Mouse (Mus musculus) C2C12 (cell line): Measurements from ENCODE around the gene Slc41a2. TPM values are rescaled to one million over a fixed set of nuclear protein-coding genes. Genes with fewer than 3 reads are reported as not detected.

ENCODE experiments used
- H3K27me3 ChIP-seq: one replicate; pipeline ENCODE4 v1.6.1; 2011; ENCODE audit not compliant: control insufficient read depth, insufficient read depth, insufficient read length
- H3K36me3 ChIP-seq: one replicate; pipeline ENCODE4 v1.6.1; 2011; ENCODE audit not compliant: control insufficient read depth, insufficient read depth
- H3K4me3 ChIP-seq: one replicate; pipeline ENCODE4 v1.5.1; 2011; ENCODE audit warnings: mild to moderate bottlenecking, control low read depth; ENCODE audit not compliant: poor library complexity, insufficient read depth, severe bottlenecking
- H3K79me2 ChIP-seq: one replicate; pipeline ENCODE4 v1.6.1; 2011; ENCODE audit not compliant: control insufficient read depth, insufficient read depth
- H3K79me3 ChIP-seq: one replicate; pipeline ENCODE4 v1.6.1; 2011; ENCODE audit warnings: low read depth, control low read depth
- H3ac ChIP-seq: one replicate; pipeline ENCODE3; 2011; ENCODE audit warnings: low read depth; ENCODE audit not compliant: control insufficient read depth, insufficient read length
- CEBPB ChIP-seq: IDR thresholded peaks from one replicate; pipeline ENCODE4 v1.6.1; 2011; ENCODE audit warnings: low read depth, mild to moderate bottlenecking, control low read depth, moderate library complexity
- CTCF ChIP-seq: IDR thresholded peaks from one replicate; pipeline ENCODE4 v1.5.1; 2011; ENCODE audit not compliant: control insufficient read depth, insufficient read depth, insufficient read length
- FOSL1 ChIP-seq: IDR thresholded peaks from one replicate; pipeline ENCODE4 v1.8.0; 2011; ENCODE audit warnings: mild to moderate bottlenecking, low read length; ENCODE audit not compliant: poor library complexity, insufficient read depth, severe bottlenecking
- MAX ChIP-seq: IDR thresholded peaks from one replicate; pipeline ENCODE4 v1.6.1; 2011; ENCODE audit warnings: mild to moderate bottlenecking, control low read depth
- MYOD1 ChIP-seq: IDR thresholded peaks from one replicate; pipeline ENCODE4 v1.6.1; 2011; ENCODE audit warnings: low read depth; ENCODE audit not compliant: control insufficient read depth, insufficient read length
- MYOG ChIP-seq: IDR thresholded peaks from one replicate; pipeline ENCODE4 v1.6.1; 2011; ENCODE audit not compliant: control insufficient read depth, insufficient read length; ENCODE audit errors: extremely low read depth
- USF1 ChIP-seq: IDR thresholded peaks from one replicate; pipeline ENCODE4 v1.6.1; 2011; ENCODE audit warnings: low read depth, mild to moderate bottlenecking, control low read depth, moderate library complexity
- polyA plus RNA-seq: library from polyadenylated mRNA; unstranded; fragments of >200 nt; fragmentation: generic; extraction: Trizol; gene quantifications from one replicate; pipeline ENCODE4 v1.2.1, GENCODE M21; 2012; ENCODE audit warnings: missing spikeins

Slc41a2 gene
- polyA plus RNA-seq, 1 experiment, result 6.5 TPM

DNA sequence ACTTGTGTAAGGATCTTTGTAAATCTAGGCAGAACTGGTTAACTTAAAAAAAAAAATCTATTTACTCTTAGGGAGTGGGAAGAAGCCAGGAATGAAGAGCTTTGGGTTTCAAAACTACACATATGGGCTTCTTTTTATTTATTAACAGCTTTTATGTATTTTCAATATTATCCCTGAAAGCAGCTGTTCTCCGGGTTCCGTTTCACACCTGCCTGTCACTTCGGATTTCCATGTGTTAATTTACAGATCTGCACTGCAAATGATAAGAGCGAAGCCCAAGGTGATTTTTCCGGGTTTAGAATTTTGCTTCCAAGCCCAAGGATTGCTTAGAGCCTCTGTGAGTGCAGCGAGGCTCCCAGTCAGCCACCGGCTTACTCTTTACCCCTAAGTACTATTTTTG lies 129.2 kb downstream of the Slc41a2 start:
- H3K27me3 ChIP-seq, result no peaks in the 10 kb centered on the region
- no peak overlapping the region for H3ac ChIP-seq
- no peaks in the 10 kb centered on the region for H3K79me3 ChIP-seq
- H3K4me3 ChIP-seq, result no peak overlapping the region
- TF ChIP-seq MYOD1 (no peak), USF1 (no peak), CEBPB (no peak), FOSL1 (no peak), MAX (no peak), MYOG (no peak), CTCF (no peak)
- no peaks in the 10 kb centered on the region for H3K79me2 ChIP-seq
- no peaks in the 10 kb centered on the region for H3K36me3 ChIP-seq

DNA sequence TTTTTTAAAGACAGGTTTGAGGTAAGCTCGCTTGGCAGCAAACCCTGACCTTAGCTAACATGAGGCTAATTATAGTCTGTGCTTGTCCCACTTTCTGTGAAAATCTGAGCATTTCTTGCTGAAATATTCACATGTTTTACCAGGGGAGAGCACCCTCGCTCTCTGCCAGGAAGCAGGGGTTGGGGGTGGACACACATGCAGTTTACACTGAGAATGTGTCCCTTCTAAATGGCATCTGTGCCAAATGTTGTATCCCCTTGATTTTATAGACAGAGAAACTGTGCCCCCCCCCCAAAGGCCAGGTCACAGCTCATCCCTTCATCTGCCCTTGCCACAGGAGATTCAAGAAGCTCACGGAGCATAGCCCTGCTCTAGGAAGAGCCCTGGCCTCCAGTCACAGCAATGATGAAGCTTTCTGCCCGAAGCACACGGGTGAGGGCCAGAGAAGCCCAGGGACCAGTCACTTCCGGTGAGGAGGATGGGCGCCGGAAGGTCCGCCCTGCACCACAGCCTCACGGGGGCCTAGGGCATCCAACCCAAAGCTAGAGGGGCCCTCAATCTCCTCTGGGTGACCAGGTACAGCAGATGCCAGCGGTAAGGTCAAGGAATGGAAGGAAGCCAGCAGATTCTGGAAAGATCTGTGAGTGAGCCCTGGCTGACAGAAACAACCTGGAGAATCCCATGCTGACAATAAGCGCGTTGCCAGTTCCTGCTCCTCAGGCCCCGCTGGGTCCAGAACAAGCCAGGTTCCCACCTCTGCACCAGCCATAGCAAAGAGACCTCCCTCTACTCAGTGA lies 134.6 kb downstream of the Slc41a2 start:
- Histone ChIP-seq H3K79me3 (no peaks in the 10 kb centered on the region), H3K4me3 (no peak overlapping the region), H3K27me3 (no peaks in the 10 kb centered on the region), H3ac (no peak overlapping the region), H3K36me3 (no peaks in the 10 kb centered on the region), H3K79me2 (no peaks in the 10 kb centered on the region)
- TF ChIP-seq MYOG, result no peak

DNA sequence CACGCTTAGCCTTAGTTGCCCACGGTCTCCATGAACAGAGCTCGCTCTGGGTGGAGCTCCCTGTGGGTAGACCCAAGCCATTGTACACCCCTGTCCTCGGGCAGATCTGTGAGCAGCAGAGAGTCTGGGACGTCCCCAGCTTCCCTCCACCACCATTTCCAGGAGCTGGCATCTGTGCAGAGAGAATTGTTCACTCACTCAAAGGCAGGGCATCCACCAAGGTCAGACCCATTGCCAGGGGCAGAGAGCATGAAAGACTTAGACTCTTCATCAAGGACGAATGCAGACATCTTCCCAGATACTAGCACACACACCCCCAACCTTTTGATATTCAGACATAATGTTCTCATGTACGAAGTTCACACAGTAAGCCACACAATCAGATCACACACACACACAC lies 136.2 kb downstream of the Slc41a2 start:
- no peaks in the 10 kb centered on the region for H3K36me3 ChIP-seq
- H3K27me3 ChIP-seq, result no peaks in the 10 kb centered on the region
- TF ChIP-seq CEBPB, result no peak
- H3K79me3 ChIP-seq, result no peaks in the 10 kb centered on the region
- no peak overlapping the region for H3K4me3 ChIP-seq
- H3ac ChIP-seq, result no peak overlapping the region
- no peaks in the 10 kb centered on the region for H3K79me2 ChIP-seq

DNA sequence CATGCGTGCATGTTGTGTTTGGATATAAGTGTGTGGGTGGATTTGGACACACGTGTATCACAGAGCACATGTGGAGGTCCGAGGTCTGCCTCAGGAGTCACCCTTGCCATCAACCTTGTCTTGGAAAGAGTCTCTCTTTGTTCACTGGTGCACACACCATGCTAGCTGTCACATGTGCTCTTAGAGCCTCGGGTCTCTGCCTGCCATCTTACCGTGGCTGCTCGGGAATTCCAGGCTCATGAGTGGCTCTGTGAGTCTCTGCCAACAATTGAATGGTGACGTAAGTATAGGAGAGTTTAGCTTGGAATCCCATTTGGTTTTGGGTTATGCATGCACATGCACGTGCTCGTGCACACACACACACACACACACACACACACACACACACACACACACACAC lies 138.4 kb downstream of the Slc41a2 start:
- Histone ChIP-seq H3K79me2 (no peaks in the 10 kb centered on the region), H3K4me3 (no peak overlapping the region), H3K36me3 (no peaks in the 10 kb centered on the region), H3K79me3 (no peaks in the 10 kb centered on the region), H3ac (no peak overlapping the region), H3K27me3 (no peaks in the 10 kb centered on the region)
- TF ChIP-seq MYOD1, result no peak
- no peak for TF ChIP-seq CTCF
- TF ChIP-seq FOSL1, result no peak
- no peak for TF ChIP-seq MYOG
- TF ChIP-seq MAX, result no peak
- TF ChIP-seq CEBPB, result no peak
- no peak for TF ChIP-seq USF1

DNA sequence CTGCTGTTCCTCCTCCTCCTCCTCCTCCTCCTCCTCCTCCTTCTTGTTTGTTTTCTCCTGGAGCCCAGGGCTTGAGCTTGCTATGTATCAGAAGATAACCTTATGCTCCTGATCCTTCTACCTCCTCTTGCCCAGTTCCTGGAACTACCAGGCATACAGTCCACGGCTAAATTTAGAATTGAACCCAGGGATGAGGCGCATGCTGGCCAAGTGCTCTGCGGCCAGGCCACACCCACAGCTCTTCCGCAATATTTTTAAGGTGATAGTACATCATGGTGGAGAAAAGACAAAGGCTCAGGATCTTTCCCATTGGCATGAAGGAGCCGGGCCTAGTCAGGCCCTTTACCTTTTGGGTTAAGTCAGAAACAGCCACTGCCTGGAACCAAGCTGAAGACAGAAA lies 139.0 kb downstream of the Slc41a2 start:
- Histone ChIP-seq H3K27me3 (no peaks in the 10 kb centered on the region), H3K4me3 (no peak overlapping the region), H3K79me3 (no peaks in the 10 kb centered on the region), H3K36me3 (no peaks in the 10 kb centered on the region), H3K79me2 (no peaks in the 10 kb centered on the region), H3ac (no peak overlapping the region)
- TF ChIP-seq CEBPB, result peak; percentile 68
- TF ChIP-seq MAX, result no peak

DNA sequence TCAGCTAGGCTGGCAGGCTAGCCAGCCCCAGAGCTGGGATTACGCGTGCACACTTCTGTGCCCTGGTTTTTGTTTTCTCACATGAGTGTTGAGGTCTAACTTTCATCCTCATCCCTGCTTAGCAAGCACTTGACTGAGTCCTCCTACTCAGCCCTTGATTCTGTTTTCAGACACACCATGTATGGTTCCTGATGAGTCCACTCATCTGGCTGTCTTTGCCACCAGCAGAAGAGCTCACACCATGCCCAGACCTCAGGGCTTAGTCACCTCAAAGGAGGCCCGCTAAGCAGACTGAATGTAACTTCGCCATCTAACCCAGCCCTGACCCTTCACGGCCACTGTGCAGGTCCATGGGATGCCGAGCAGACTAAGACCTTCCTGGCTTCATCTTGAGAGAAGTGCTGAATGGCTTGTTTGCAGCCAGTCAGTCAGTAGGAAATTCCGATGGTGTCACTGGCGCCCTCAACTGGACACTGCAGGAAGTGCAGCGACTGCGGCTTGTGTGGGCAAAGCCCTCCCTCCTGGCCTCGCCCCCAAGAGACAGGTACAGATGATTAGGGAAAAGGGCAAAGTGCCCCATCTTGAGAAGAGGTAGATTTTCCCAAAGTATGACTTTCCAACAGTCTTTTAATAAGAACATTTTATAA lies 139.9 kb downstream of the Slc41a2 start:
- H3K79me2 ChIP-seq, result no peaks in the 10 kb centered on the region
- no peaks in the 10 kb centered on the region for H3K79me3 ChIP-seq
- no peak overlapping the region for H3ac ChIP-seq
- TF ChIP-seq CTCF, result peak; percentile 77
- TF ChIP-seq MYOG, result no peak
- H3K4me3 ChIP-seq, result no peak overlapping the region
- no peaks in the 10 kb centered on the region for H3K27me3 ChIP-seq
- no peaks in the 10 kb centered on the region for H3K36me3 ChIP-seq
